Mouse (Mus musculus) spleen, adult 18-20 months (tissue): ENCODE data around the gene Hmgcs2.

ENCODE experiments used
- DNase-seq, 2 experiments: peaks; one replicate each; pipeline ENCODE4 v3.0.0; 2022; ENCODE audit warnings: mixed read lengths in 2 of 2

The Hmgcs2 gene

GRCm38 (mm10) chr3:98339097-98339705 is 59.0 kb downstream of the Hmgcs2 start:
- DNase-seq, result peak; percentile 29 to 50

- peak; percentile 70 to 75 for DNase-seq
Observed at GRCm38 (mm10) chr3:98339706-98340109, 59.5 kb downstream of the Hmgcs2 start, which contains the start of gene Phgdh. Gene Phgdh, minus strand, starts transcription at chr3:98339990.

GRCm38 (mm10) chr3:98340818-98341594 is 60.8 kb downstream of the Hmgcs2 start:
- no peak for DNase-seq

- DNase-seq, result no peak
Observed at GRCm38 (mm10) chr3:98343235-98343634, 63.0 kb downstream of the Hmgcs2 start.

- peak; percentile 24 to 41 for DNase-seq
Observed at GRCm38 (mm10) chr3:98348106-98348505, 67.9 kb downstream of the Hmgcs2 start.

GRCm38 (mm10) chr3:98348705-98349104 is 68.5 kb downstream of the Hmgcs2 start:
- no peak for DNase-seq

- peak in 1 of 2 experiments; percentile 66 for DNase-seq
Observed at GRCm38 (mm10) chr3:98353892-98354291, 73.7 kb downstream of the Hmgcs2 start.

- DNase-seq, result no peak
Observed at GRCm38 (mm10) chr3:98355344-98356025, 75.2 kb downstream of the Hmgcs2 start.

GRCm38 (mm10) chr3:98356026-98356365 is 75.8 kb downstream of the Hmgcs2 start:
- no peak for DNase-seq

GRCm38 (mm10) chr3:98356632-98357370 is 76.6 kb downstream of the Hmgcs2 start:
- no peak for DNase-seq
